Mouse (Mus musculus) lung, adult 2 months (tissue): ENCODE results near the gene Insm1. TPM values are rescaled to one million over a fixed set of nuclear protein-coding genes. Genes with fewer than 3 reads are reported as not detected.

Source experiments
- DNase-seq: peaks from one replicate; pipeline ENCODE4 v3.0.0; 2022
- H3K4me1 ChIP-seq: fragments of 200-500 bp; 2 replicates; pipeline ENCODE4 v1.6.1; 2011; ENCODE audit warnings: low read length; ENCODE audit not compliant: control insufficient read depth, insufficient read depth
- H3K4me3 ChIP-seq: fragments of 200-500 bp; replicated peaks from 2 replicates; pipeline ENCODE3; 2011; ENCODE audit warnings: low read depth, mild to moderate bottlenecking, control low read depth, low read length; ENCODE audit errors: extremely low read depth
- CTCF ChIP-seq: fragments of 200-500 bp; IDR thresholded peaks from 2 replicates; pipeline ENCODE4 v1.5.1; 2011; ENCODE audit warnings: mild to moderate bottlenecking, low read length, control low read depth; ENCODE audit not compliant: insufficient read depth
- POLR2A ChIP-seq: fragments of 200-500 bp; IDR thresholded peaks from 2 replicates; pipeline ENCODE4 v1.6.1; 2011; ENCODE audit warnings: low read depth, mild to moderate bottlenecking, control low read depth, low read length, borderline replicate concordance; ENCODE audit errors: extremely low read depth
- WGBS: fragments of 180-500 bp; shearing (Covaris S2); methylation state at CpG from one replicate; pipeline ENCODE4 v1.1.7; 2018; 5-methylcytosine and 5-hydroxymethylcytosine counted together
- polyA plus RNA-seq: library from polyadenylated mRNA; depleted of rRNA; stranded (reverse); fragments of >200 nt; gene quantifications from 2 replicates; pipeline ENCODE4 v1.2.3, GENCODE M21; 2012

Insm1 gene
- polyA plus RNA-seq, 1 experiment = 0.15 TPM

- no peak for TF ChIP-seq POLR2A
- Histone ChIP-seq H3K4me1 (peaks cover 6% of the 10 kb centered on the region), H3K4me3 (no peak overlapping the region)
- WGBS = 2% methylated on average over 75 of the region's 75 CpGs
- no peak for DNase-seq
Measured at GRCm38 (mm10) chr2:146223176-146223905, 1.6 kb downstream of the Insm1 start.

GRCm38 (mm10) chr2:146224141-146224540, 2.4 kb downstream of the Insm1 start:
- DNase-seq = no peak
- Histone ChIP-seq H3K4me3 (no peak overlapping the region), H3K4me1 (peaks cover 4% of the 10 kb centered on the region)
- 25% methylated on average over 7 of the region's 7 CpGs for WGBS
- TF ChIP-seq CTCF (no peak), POLR2A (no peak)

- Histone ChIP-seq H3K4me1 (peaks cover 4% of the 10 kb centered on the region), H3K4me3 (no peak overlapping the region)
- TF ChIP-seq POLR2A (no peak), CTCF (no peak)
- 14% methylated on average over 6 of the region's 6 CpGs for WGBS
- DNase-seq = no peak
Measured at GRCm38 (mm10) chr2:146225818-146226217, 4.1 kb downstream of the Insm1 start.

GRCm38 (mm10) chr2:146226484-146226883, 4.8 kb downstream of the Insm1 start:
- Histone ChIP-seq H3K4me1 (no peaks in the 10 kb centered on the region; the same call in none of the 2 replicates), H3K4me3 (no peak overlapping the region)
- TF ChIP-seq CTCF (no peak), POLR2A (no peak)
- DNase-seq = no peak
- 5% methylated on average over 9 of the region's 9 CpGs for WGBS

GRCm38 (mm10) chr2:146227646-146228045, 5.9 kb downstream of the Insm1 start:
- WGBS = 59% methylated on average over 3 of the region's 3 CpGs
- no peak overlapping the region for H3K4me3 ChIP-seq
- DNase-seq = no peak
- TF ChIP-seq POLR2A = no peak
- TF ChIP-seq CTCF = no peak
- H3K4me1 ChIP-seq = no peaks in the 10 kb centered on the region; the same call in 1 of the 2 replicates

GRCm38 (mm10) chr2:146228435-146228834, 6.7 kb downstream of the Insm1 start:
- WGBS = 73% methylated on average over 2 of the region's 2 CpGs
- TF ChIP-seq POLR2A = no peak
- no peak for TF ChIP-seq CTCF

GRCm38 (mm10) chr2:146231485-146231884, 9.8 kb downstream of the Insm1 start:
- DNase-seq = no peak
- Histone ChIP-seq H3K4me3 (no peak overlapping the region), H3K4me1 (no peaks in the 10 kb centered on the region)
- TF ChIP-seq POLR2A (no peak), CTCF (no peak)
- 89% methylated on average over 2 of the region's 2 CpGs for WGBS

More at GRCm38 (mm10) chr2:146228435-146228834, 6.7 kb downstream of the Insm1 start:
- Histone ChIP-seq H3K4me1 (no peaks in the 10 kb centered on the region), H3K4me3 (no peak overlapping the region)
- DNase-seq = no peak

GRCm38 (mm10) chr2:146239196-146239747, 17.6 kb downstream of the Insm1 start:
- DNase-seq = no peak
- WGBS = 85% methylated on average over 4 of the region's 4 CpGs
- no peaks in the 10 kb centered on the region for H3K4me1 ChIP-seq
- no peak for TF ChIP-seq POLR2A
- TF ChIP-seq CTCF = no peak
- H3K4me3 ChIP-seq = no peak overlapping the region

- TF ChIP-seq POLR2A (no peak), CTCF (no peak)
- WGBS = 98% methylated on average over 2 of the region's 2 CpGs
- no peak for DNase-seq
Measured at GRCm38 (mm10) chr2:146244049-146244448, 22.3 kb downstream of the Insm1 start.

GRCm38 (mm10) chr2:146245401-146245800, 23.7 kb downstream of the Insm1 start:
- no peak for TF ChIP-seq POLR2A
- no peak for TF ChIP-seq CTCF
- Histone ChIP-seq H3K4me3 (no peak overlapping the region), H3K4me1 (no peaks in the 10 kb centered on the region)
- DNase-seq = no peak
- WGBS = 73% methylated on average over 7 of the region's 7 CpGs

More at GRCm38 (mm10) chr2:146244049-146244448, 22.3 kb downstream of the Insm1 start:
- no peaks in the 10 kb centered on the region for H3K4me1 ChIP-seq
- H3K4me3 ChIP-seq = no peak overlapping the region
